Mouse (Mus musculus): ENCODE measurements around the gene Sec22c. TPM values are rescaled to one million over a fixed set of nuclear protein-coding genes. Genes with fewer than 3 reads are reported as not detected.

The Sec22c gene
- polyA plus RNA-seq (2012; rRNA removed): 1.6 and 1.7 TPM in 2 replicates

GRCm38 (mm10) chr9:121704646-121705625 lies at the start of gene Sec22c:
Gene Sec22c (minus strand): TSS chr9:121705490.

DNA sequence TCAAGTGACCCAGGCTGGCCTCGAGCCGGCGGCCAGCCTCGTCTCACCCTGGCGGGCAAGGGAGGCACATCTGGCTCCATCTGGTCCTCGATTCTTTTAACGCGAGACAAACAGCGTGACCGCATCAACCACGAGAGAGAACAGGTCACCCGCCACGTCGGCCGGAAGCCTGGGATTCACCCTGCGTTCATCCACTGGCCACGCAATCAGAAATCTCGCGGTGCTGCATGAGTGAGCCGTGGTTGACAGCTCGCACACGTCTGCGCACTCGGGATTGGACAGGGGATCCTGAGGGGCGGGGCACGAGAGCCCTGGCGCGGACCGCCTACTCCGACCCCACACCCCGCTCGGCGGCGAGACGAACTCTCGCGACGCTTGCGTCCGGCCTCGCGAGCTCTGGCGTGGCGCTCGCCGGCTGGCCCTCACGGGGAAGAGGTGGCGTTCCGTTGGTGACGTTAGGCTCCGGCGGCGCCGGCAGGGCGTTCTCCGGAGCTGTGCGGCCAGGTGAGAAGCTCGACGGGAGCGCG lies 13.6 kb upstream of the Sec22c start, which contains the start of gene Nktr:
Nktr (plus strand) TSS at position 378 of the 527 bp plus-strand sequence.

GRCm38 (mm10) chr9:121709898-121710583 lies 4.8 kb upstream of the Sec22c start, which contains the start of gene Ss18l2:
Gene Ss18l2 (plus strand): TSS chr9:121710329.

GRCm38 (mm10) chr9:121642401-121643181 lies 62.7 kb downstream of the Sec22c start, which contains the start of gene Vipr1:
Gene Vipr1 (plus strand): TSS chr9:121642716.

GRCm38 (mm10) chr9:121642001-121642400 lies 63.3 kb downstream of the Sec22c start, which contains the start of gene Lyzl4:
Gene Lyzl4 (minus strand): TSS chr9:121642096.

Other genes starting within 250 kb of the Sec22c start
- gene Cck, start 209.8 kb downstream of the Sec22c start, polyA plus RNA-seq (2012; rRNA removed): 0.17 TPM in 1 of 2 replicates, not detected in the other
- 0.05 and 0.08 TPM in 2 replicates for gene Lyzl4, start 63.4 kb downstream of the Sec22c start, polyA plus RNA-seq (2012; rRNA removed)
- gene Vipr1, start 62.8 kb downstream of the Sec22c start, polyA plus RNA-seq (2012; rRNA removed): 0.75 and 0.77 TPM in 2 replicates
- gene Ss18l2, start 4.8 kb upstream of the Sec22c start, polyA plus RNA-seq (2012; rRNA removed): 34.9 TPM in 2 replicates
- gene Nktr, start 13.7 kb upstream of the Sec22c start, polyA plus RNA-seq (2012; rRNA removed): 31.3 and 37.7 TPM in 2 replicates
- gene Zfp651, start 53.8 kb upstream of the Sec22c start, polyA plus RNA-seq (2012; rRNA removed): 2.5 and 2.9 TPM in 2 replicates
- 0.04 TPM in 1 of 2 replicates, not detected in the other for gene Klhl40, start 72.1 kb upstream of the Sec22c start, polyA plus RNA-seq (2012; rRNA removed)
- gene Hhatl, start 87.0 kb upstream of the Sec22c start, polyA plus RNA-seq (2012; rRNA removed): 0.03 and 0.06 TPM in 2 replicates
- gene Ccdc13, start 134.0 kb upstream of the Sec22c start, polyA plus RNA-seq (2012; rRNA removed): 0.01 and 0.03 TPM in 2 replicates
- gene Higd1a, start 152.9 kb upstream of the Sec22c start, polyA plus RNA-seq (2012; rRNA removed): 30.3 and 36.7 TPM in 2 replicates
- gene Ackr2, start 192.9 kb upstream of the Sec22c start, polyA plus RNA-seq (2012; rRNA removed): 0.79 and 1.0 TPM in 2 replicates
- 32.3 and 59.7 TPM in 2 replicates for gene Cyp8b1, start 210.8 kb upstream of the Sec22c start, polyA plus RNA-seq (2012; rRNA removed)
- 0.77 and 0.89 TPM in 2 replicates for gene Fam198a, start 245.5 kb upstream of the Sec22c start, polyA plus RNA-seq (2012; rRNA removed)